In genomic region chr11:38762241-38762640, GRCm38 (mm10) we compare ENCODE assay signal across 18 mouse cellular contexts.
DNase-seq lines count a peak whose midpoint lies in the region; ATAC-seq and TF ChIP-seq lines count a peak whose summit lies in the region.
"Had no signal": no experiment of that assay in that cellular context is flagged by ENCODE, and none has a peak within 500 bp of the region (broad histone marks: within the 10 kb centered on the region; RNA-seq: fewer than 3 reads in every experiment).

No protein-coding gene starts in this region.

- no peak overlapping the region for H3K4me2 ChIP-seq in liver, embryonic 12.5 days

- peak; percentile 91 for DNase-seq in liver, adult 2 months (ENCODE audit: extremely low read depth, low read depth, low spot score)
- DNase-seq: adrenal gland, adult 2 months; adrenal gland, adult 8-10 months; adrenal gland, postnatal 10 days; adrenal gland, postnatal 14 days; adrenal gland, postnatal 25 days; adrenal gland, postnatal 36 days; B cell, adult 2 months; cerebellum, adult 11 months; cerebellum, adult 11-12 months; cerebellum, adult 18-20 months; cerebellum, adult 2 months had no signal

- H3K27ac ChIP-seq in liver, adult 2 months (replicated peaks; ENCODE audit: insufficient read depth, low read depth, low read length), result no peak overlapping the region
- no peak overlapping the region for H3K27ac ChIP-seq in liver, embryonic 12.5 days

- H3K27me3 ChIP-seq in liver, adult 2 months (ENCODE audit: control insufficient read depth, insufficient read depth, low read length), result no peaks in the 10 kb centered on the region
- no peaks in the 10 kb centered on the region for H3K27me3 ChIP-seq in liver, embryonic 12.5 days (replicated peaks)
- H3K27me3 ChIP-seq: CH12.LX, Patski had no signal

- peaks cover 4% of the 10 kb centered on the region for H3K4me1 ChIP-seq in liver, adult 2 months (ENCODE audit: control insufficient read depth, insufficient read depth, low read length)
- no peaks in the 10 kb centered on the region for H3K4me1 ChIP-seq in liver, embryonic 12.5 days

- no peak overlapping the region for H3K4me3 ChIP-seq in liver, adult 2 months (ENCODE audit: insufficient read depth, low read depth, low read length)
- no peak overlapping the region for H3K4me3 ChIP-seq in liver, embryonic 12.5 days

- no peaks in the 10 kb centered on the region for H3K36me3 ChIP-seq in liver, adult 2 months (ENCODE audit: control insufficient read depth, insufficient read depth, low read length)
- no peaks in the 10 kb centered on the region for H3K36me3 ChIP-seq in liver, embryonic 12.5 days
- H3K36me3 ChIP-seq: G1E had no signal

- TF ChIP-seq POLR2A in liver, adult 2 months (IDR thresholded peaks at IDR 0.05; ENCODE audit: extremely low read depth, insufficient read depth, low read length), result no peak

- no peak for TF ChIP-seq CTCF in liver, adult 2 months (IDR thresholded peaks at IDR 0.05; ENCODE audit: low read depth, low read length)

- 20% methylated on average over 2 of the region's 2 CpGs for WGBS in liver, adult 2 months
- WGBS in liver, embryonic 12.5 days (ENCODE audit: insufficient replicate concordance), result 68% methylated on average over 2 of the region's 2 CpGs

- no peaks in the 10 kb centered on the region for H3K9me3 ChIP-seq in liver, embryonic 12.5 days (replicated peaks)
- H3K9me3 ChIP-seq: G1E had no signal

- no peaks in the 10 kb centered on the region for H3K79me2 ChIP-seq in liver, adult 2 months (ENCODE audit: control insufficient read depth, insufficient read depth, low read length)

- no peak for ATAC-seq in liver, embryonic 12.5 days
- ATAC-seq: activated CD4-positive, CD25-positive, alpha-beta regulatory T cell, adult 4 months; CD4-positive, CD25-positive, alpha-beta regulatory T cell, adult 4 months; Patski had no signal

- no peak overlapping the region for H3K9ac ChIP-seq in liver, adult 2 months (ENCODE audit: low read depth, low read length)
- H3K9ac ChIP-seq in liver, embryonic 12.5 days, result no peak overlapping the region
